Mouse (Mus musculus) G1E (cell line): ENCODE data around the gene Rbm15.

Experiments
- CTCF ChIP-seq: IDR thresholded peaks from 2 replicates; pipeline ENCODE4 v1.5.1; 2012; ENCODE audit warnings: low read depth, low read length, inconsistent platforms, mixed read lengths
- GATA1 ChIP-seq: IDR thresholded peaks from 2 replicates; pipeline ENCODE4 v1.6.1; 2012; ENCODE audit warnings: borderline replicate concordance, low read length, inconsistent platforms, mixed read lengths
- TAL1 ChIP-seq: conservative IDR thresholded peaks from 2 replicates; pipeline ENCODE4 v1.6.1; 2012; ENCODE audit warnings: low read depth, low read length, inconsistent platforms, mixed read lengths

- TF ChIP-seq CTCF (no peak), GATA1 (no peak), TAL1 (no peak)
Observed at GRCm38 (mm10) chr3:107363391-107363790, 29.9 kb upstream of the Rbm15 start.
